Mouse (Mus musculus): ENCODE results near the gene Caap1. TPM values are rescaled to one million over a fixed set of nuclear protein-coding genes. Genes with fewer than 3 reads are reported as not detected.
A peak's percentile ranks its signal among the peaks of the same experiment; 100 is the strongest.

Gene Caap1
- total RNA-seq, 2 experiments from 2014 or later: 16.6 to 27.1 TPM

DNA sequence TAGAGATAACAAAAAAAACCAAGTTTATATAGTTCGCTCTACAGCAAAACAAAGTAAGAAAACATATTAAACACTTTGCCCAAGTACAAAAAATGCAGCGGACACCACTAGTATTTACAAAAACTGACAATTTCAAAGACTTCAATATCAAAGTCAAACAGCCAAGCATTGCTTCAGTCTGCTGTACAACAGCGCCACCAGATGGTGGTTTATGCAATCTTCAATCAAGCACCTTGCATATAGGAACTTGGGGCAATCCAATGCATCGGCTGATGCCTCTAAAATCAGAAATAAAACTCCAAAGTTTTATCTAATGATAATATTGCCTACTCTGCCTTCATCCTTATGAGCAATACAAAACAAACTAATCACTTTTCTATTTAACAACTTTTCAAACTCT is 39.0 kb downstream of the Caap1 start:
- peak; percentile 95 for ATAC-seq (replicated peaks; ENCODE audit: poor library complexity)

DNA sequence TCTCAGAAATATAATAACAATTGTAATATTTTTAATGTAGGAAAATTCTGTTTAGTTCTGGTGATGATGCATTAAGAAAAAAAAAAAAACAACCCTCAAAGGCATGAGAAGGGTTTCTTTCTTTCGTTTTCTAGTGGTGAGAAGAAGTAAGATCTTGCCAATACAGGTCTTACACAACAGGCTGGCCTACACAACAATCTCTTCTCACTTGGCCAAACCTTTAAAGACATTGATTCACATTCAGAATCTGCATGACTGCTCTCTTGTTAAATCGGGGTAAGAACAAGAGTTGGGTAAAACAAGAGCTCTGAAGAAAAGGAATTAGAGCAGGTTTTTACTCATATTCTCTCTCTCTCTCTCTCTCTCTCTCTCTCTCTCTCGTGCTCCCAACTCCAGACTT is 41.2 kb downstream of the Caap1 start:
- peak; percentile 64 for ATAC-seq (replicated peaks; ENCODE audit: poor library complexity)

DNA sequence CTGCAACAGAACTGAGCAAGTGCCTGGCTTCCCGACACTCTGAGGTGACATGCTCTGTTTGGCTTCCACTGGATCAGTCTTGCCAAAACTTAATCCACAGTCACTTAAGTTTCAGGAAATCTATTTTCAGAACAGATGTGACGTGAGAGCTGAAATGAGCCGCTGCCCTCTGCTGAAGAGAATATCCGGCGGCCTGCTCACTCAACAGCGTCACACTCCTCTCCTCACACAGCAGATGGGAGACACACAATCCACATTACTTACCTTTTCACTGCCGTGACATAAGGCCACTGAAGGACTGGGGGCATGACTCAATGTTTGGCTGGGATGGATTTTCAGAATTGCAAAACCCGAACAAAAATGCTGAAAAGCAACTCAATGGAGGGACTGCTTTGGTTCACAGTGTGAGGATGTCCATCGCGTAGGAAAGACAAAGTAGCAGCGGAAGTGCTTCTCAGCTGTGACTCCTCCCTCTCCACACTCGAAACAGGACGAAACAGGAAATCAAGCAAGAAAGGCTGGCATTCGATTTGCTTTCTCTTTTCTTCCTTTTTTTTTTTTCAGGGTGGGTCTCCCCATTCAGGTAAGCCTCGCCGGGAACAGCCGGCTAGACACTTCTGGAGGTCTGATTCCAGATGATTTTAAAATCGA is 79.7 kb downstream of the Caap1 start:
- ATAC-seq (replicated peaks; ENCODE audit: poor library complexity): peak; percentile 63

DNA sequence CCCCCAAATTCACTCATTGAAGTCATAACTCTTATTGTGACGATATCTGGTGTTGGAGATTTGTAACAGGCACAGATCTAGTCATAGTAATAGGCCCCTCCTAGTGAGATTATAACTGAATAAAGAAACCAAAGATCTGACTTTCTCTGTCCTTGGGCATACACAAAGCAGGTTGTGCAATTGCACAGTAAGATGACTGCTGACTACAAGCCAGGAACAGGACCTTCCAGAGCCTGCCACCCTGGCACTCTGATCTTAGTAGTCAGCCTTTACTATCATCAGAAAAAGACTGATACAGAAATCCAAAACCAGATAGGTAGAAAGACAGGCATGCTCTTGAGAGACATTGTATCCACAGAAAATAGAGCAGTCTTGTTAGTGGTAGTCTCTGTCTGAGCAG is 83.3 kb downstream of the Caap1 start:
- ATAC-seq (replicated peaks; ENCODE audit: poor library complexity): no peak

DNA sequence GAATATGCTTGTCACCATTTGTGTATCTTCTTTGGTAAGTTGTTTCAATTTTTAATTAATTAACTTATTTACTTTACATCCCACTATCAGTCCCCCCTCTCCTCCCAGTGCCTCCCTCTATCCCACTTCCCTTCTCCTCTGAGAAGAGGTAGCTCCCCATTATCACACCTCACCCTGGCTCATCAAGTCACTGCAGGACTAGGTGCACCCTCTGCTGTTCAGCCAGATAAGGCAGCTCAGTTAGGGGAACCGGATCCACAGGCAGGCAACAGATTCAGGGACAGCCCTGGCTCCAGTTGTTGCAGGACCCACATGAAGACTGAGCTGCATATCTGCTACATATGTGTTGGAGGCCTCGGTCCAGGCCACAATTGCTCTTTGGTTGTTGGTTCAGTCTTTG is 97.2 kb downstream of the Caap1 start:
- ATAC-seq (replicated peaks; ENCODE audit: poor library complexity): peak; percentile 50; the same call in 1 of the 2 replicates

DNA sequence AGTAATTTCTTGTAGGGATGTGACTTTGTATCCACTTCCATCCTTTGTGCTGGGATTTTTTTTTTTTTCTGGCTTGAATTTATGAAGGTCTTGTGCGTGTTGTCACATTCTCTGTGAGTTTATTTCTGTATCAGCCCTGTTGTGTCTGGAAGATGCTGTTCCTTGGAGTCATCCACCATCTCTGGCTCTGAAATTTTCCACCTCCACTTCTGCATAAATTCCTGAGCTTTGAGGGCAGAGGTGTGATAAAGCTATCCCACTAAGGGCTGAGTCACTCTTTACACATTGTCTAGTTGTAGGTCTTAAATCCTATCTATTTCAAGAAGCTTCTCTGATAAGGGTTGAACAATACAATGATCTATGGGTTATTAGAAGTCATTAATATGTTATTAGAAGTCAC is 101.7 kb downstream of the Caap1 start:
- ATAC-seq (replicated peaks; ENCODE audit: poor library complexity): no peak

Other genes starting within 250 kb of the Caap1 start
- 0.42 TPM in 1 of 2 replicates, not detected in the other for gene Gm10306, start 250 bp downstream of the Caap1 start, total RNA-seq (2015)
- gene Gm10306, start 250 bp downstream of the Caap1 start, total RNA-seq (2017): not detected in 2 replicates
- gene Plaa, start 46.4 kb upstream of the Caap1 start, total RNA-seq (2015): 75.1 and 82.3 TPM in 2 replicates
- 102 and 109 TPM in 2 replicates for gene Plaa, start 46.4 kb upstream of the Caap1 start, total RNA-seq (2017)
- gene Ift74, start 57.7 kb upstream of the Caap1 start, total RNA-seq (2015): 14.8 and 18.6 TPM in 2 replicates
- gene Ift74, start 57.7 kb upstream of the Caap1 start, total RNA-seq (2017): 9.7 and 14.1 TPM in 2 replicates
- not detected in 2 replicates for gene Lrrc19, start 93.3 kb upstream of the Caap1 start, total RNA-seq (2015)
- not detected in 2 replicates for gene Lrrc19, start 93.3 kb upstream of the Caap1 start, total RNA-seq (2017)
- 0.64 and 0.69 TPM in 2 replicates for gene Tek, start 182.5 kb upstream of the Caap1 start, total RNA-seq (2015)
- 0.46 and 1.2 TPM in 2 replicates for gene Tek, start 182.5 kb upstream of the Caap1 start, total RNA-seq (2017)

Measured in megakaryocyte progenitor cell, adult 5-6 weeks (primary cell).